Mouse (Mus musculus) cortical plate, adult 2 months (tissue): ENCODE measurements around the gene Fzd7.

ENCODE experiments used
- CTCF ChIP-seq: fragments of 200-500 bp; IDR thresholded peaks from 2 replicates; pipeline ENCODE4 v1.5.1; 2011; ENCODE audit warnings: mild to moderate bottlenecking, control low read depth, low read length; ENCODE audit not compliant: insufficient read depth; ENCODE audit errors: extremely low read depth
- POLR2A ChIP-seq: fragments of 200-500 bp; IDR thresholded peaks from 2 replicates; pipeline ENCODE4 v1.6.1; 2011; ENCODE audit warnings: mild to moderate bottlenecking, low read length, control low read depth; ENCODE audit not compliant: insufficient read depth; ENCODE audit errors: extremely low read depth

- no peak for TF ChIP-seq CTCF
- TF ChIP-seq POLR2A = no peak
These were observed 9.7 kb upstream of the Fzd7 start for GRCm38 (mm10) chr1:59472368-59473180.
